Mouse (Mus musculus): ENCODE measurements around the gene Igfbp7. TPM values are rescaled to one million over a fixed set of nuclear protein-coding genes. Genes with fewer than 3 reads are reported as not detected.

Gene Igfbp7
- polyA plus RNA-seq (2017; shearing (Covaris generic)): not detected

DNA sequence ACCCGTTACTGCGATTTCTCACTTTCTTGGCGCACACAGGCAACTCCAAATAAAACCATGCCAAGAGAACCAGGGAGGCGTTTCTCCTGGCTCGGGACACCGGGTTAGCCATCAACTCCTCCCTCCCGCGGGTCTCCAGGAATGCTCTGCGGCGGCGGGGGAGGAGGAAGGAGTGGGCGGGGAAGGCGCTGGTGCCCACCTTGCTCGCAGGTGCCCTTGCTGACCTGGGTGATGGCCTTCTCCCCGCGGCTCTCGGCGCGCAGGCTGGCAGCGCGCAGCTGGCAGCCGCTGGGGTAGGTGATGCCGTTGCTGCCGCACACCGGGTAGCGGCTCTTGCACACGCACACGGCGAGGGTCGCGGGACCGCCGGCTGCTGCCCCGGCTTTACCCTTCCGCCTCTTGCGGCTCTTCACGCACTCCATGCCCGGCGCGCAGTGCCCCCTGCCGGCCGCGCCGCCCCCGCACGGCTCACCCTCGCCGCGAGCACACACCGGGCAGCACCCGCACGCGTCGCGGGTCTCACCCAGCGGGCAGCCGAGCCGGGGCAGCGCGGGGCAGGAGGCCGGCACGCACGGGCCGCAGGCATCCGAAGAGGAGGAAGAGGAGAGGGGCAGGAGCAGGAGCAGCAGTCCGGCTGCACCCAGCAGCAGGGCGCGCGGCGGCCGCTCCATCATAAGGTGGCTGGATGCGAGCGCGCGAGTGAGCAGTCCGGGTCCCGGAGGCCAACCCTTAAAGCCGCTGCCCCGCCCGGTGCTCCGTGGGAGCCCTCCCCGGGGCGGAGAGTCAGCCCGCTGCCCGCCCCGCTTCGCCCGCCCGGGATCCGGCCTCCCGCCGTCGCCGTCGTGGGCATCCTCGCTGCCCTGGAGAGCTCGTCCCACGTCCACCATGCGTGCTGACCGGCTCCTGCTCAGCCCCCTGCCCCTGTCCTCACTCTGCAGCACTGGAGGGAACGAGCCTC lies at the start of gene Igfbp7:
Igfbp7 (minus strand) TSS at position 701 of the 958 bp plus-strand sequence.

DNA sequence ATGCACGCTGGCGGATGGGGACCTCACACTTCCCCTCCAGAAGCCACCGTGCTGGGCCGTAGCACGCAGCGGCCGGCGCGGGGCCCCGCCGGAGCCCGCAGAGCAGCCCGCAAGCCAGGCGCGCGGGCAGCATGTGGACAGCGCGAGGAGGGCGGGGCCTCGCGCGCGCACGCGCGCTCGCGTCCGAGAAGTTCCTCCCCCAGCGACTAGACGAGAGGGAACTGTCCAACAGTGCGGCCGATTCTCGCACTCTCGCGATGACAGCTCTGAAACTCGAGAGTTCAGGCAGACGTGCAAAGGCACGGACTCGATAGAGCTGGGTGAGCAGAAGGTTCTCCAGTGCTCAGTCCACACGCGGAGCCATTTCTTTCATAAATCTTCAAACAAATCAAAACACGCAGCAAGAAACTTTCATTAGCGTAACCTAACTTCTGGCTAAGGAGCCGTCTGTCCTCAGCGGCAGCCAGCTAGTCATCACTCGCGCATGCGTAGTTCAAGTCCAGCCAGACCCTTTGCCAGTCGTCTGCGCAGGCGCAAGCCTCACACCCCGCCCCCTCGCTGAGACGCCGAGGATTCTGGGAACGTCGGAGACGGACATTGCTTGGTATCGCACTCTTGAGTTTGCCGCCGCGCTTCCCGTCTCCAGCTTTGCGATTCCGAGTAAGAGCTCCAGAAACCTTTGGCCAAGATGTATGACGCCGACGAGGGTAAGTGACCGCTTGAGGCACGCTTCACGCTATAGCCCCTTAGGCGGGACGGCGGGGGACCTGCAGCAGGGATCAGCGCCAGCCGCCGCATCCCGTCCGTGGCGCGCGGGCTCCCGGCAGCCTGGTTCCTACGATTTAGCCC lies 97.7 kb downstream of the Igfbp7 start, which contains the start of the genes Noa1 and Polr2b:
Noa1 (minus strand) TSS at position 161 of the 849 bp plus-strand sequence.
Polr2b (plus strand) TSS at position 224 of the 849 bp plus-strand sequence.

Other genes starting within 250 kb of the Igfbp7 start
- gene Spink2, start 196.6 kb downstream of the Igfbp7 start, polyA plus RNA-seq (2017; shearing (Covaris generic)): not detected
- 26.2 TPM for gene Rest, start 142.6 kb downstream of the Igfbp7 start, polyA plus RNA-seq (2017; shearing (Covaris generic))
- gene Noa1, start 98.0 kb downstream of the Igfbp7 start, polyA plus RNA-seq (2017; shearing (Covaris generic)): 26.8 TPM
- gene Polr2b, start 97.9 kb downstream of the Igfbp7 start, polyA plus RNA-seq (2017; shearing (Covaris generic)): 43.4 TPM

Measured in naive thymus-derived CD4-positive, alpha-beta T cell, adult 5 months (primary cell).